Mouse (Mus musculus): ENCODE data around the gene Fancf. TPM values are rescaled to one million over a fixed set of nuclear protein-coding genes. Genes with fewer than 3 reads are reported as not detected.

Fancf gene
- polyA plus RNA-seq, 1 experiment from 2014 or later: 10.9 TPM

DNA sequence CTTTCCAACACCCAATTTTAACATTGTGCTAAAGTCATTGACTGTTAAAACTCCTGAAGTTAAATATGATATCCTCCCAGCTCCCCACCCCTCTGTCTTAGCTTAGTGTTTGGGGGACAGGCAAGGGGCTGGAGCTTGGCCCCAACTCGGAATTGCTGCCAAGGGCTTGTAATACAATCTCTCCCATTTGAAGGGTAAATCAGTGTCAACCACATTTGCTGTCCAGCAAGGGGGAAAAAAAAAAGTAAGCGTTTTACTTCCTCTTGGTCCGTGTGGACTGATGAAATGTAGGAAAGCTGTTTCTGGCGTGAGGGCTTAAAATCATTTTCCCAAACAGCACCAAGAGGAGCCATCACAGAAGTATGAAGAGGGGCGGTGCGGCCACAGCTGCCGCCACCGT, 16.7 kb upstream of the Fancf start:
- Histone ChIP-seq H3K27me3 (replicated peaks) (no peaks in the 10 kb centered on the region), H3K36me3 (no peaks in the 10 kb centered on the region), H3K27ac (peak overlapping the region; percentile 92), H3K9ac (no peak overlapping the region), H3K4me1 (no peaks in the 10 kb centered on the region), H3K4me2 (peak overlapping the region; percentile 90), H3K9me3 (no peaks in the 10 kb centered on the region), H3K4me3 (replicated peaks) (peak overlapping the region; percentile 50)
- no peak for ATAC-seq (ENCODE audit: insufficient read depth, low FRiP score, low read depth)
- WGBS: 4% methylated on average over 8 of the region's 8 CpGs

DNA sequence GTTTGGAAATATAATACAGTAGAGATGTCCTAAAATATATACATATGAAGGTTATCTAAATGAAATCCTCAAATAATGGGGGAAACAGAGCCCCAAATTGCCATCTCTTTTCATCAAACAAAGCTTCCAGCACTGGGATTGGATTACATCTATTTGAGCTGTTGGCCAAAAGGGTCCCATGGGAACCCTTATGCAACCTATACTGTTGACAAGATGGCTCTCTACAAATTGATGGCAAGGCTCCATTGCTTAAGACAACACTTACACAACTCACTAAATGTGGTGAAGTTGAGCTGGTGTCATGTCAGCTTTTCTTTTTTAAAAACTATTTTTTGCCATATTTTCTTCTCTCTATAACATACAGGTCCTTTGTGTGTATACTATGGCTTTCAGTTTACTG, 14.2 kb upstream of the Fancf start:
- Histone ChIP-seq H3K36me3 (no peaks in the 10 kb centered on the region), H3K27ac (no peak overlapping the region), H3K9me3 (no peaks in the 10 kb centered on the region), H3K27me3 (replicated peaks) (no peaks in the 10 kb centered on the region), H3K4me3 (replicated peaks) (no peak overlapping the region), H3K9ac (no peak overlapping the region), H3K4me1 (no peaks in the 10 kb centered on the region), H3K4me2 (no peak overlapping the region)
- ATAC-seq (ENCODE audit: insufficient read depth, low FRiP score, low read depth): no peak

DNA sequence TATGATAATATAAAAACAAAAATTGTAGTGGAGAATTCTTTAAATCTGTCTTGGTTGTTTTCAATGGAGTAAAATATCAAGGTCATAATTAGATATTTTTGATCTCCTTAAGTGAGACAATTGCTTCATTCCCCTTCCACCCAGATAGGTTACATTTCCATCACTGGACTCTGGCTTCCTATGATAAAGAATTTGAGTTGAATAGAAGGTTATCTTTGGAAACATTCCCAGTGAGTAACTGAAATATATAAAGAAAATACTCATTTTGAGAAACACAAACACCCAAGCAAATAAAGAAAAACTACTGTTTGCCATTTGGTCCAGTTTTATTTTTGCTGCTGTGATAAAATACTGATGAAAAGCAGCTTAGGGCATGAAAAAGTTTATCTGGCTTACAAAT, 10.5 kb upstream of the Fancf start:
- H3K27me3 ChIP-seq (replicated peaks): no peaks in the 10 kb centered on the region
- no peak for ATAC-seq (ENCODE audit: insufficient read depth, low FRiP score, low read depth)
- H3K4me1 ChIP-seq: no peaks in the 10 kb centered on the region
- no peaks in the 10 kb centered on the region for H3K9me3 ChIP-seq
- H3K27ac ChIP-seq: no peak overlapping the region
- no peak overlapping the region for H3K9ac ChIP-seq
- H3K36me3 ChIP-seq: no peaks in the 10 kb centered on the region
- H3K4me3 ChIP-seq (replicated peaks): no peak overlapping the region
- H3K4me2 ChIP-seq: no peak overlapping the region

DNA sequence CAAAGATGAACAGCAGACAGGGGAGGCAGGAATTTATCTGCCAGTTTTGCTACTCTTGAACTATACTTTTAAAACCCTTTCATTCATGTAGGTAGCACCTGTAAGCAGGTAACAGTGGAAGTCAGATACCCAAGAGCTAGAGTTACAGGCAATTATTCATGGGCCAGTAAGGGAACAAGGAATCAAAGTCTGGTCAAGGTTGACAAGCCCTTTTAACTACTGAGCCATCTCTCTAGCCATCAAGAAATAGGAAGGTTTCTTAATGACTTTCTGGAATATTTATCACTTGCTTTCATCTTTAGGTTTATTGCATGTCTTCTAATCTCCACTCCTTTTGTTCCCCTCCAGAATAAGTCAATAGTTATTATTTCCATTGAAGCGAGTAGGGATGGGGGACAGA, 10.0 kb upstream of the Fancf start:
- Histone ChIP-seq H3K4me2 (no peak overlapping the region), H3K9ac (no peak overlapping the region), H3K9me3 (no peaks in the 10 kb centered on the region), H3K27ac (no peak overlapping the region), H3K4me3 (replicated peaks) (no peak overlapping the region), H3K4me1 (no peaks in the 10 kb centered on the region), H3K36me3 (no peaks in the 10 kb centered on the region), H3K27me3 (replicated peaks) (no peaks in the 10 kb centered on the region)
- ATAC-seq (ENCODE audit: insufficient read depth, low FRiP score, low read depth): no peak
- WGBS: 78% methylated on average over 1 of the region's 1 CpGs

DNA sequence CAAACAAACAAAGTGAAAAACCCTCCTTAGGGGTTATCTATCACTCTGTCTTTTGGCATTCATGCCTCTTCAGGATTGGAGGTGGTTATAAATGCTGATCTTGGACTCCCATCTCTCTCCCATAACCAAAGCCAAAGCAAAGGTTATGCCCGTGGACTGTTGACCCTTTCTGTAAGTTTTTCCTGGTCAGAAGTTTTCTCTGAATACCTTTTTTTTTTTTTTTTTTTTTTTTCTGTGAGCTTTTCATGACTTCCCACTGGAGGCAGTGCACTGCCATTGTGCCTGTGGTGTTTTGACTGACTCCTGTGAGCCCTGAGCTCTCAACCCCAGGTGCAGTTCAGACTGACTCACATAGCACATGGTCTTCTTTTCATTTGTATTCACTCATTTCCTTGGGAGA, 5.9 kb upstream of the Fancf start:
- Histone ChIP-seq H3K27ac (no peak overlapping the region), H3K4me3 (replicated peaks) (no peak overlapping the region), H3K4me1 (peaks cover 2% of the 10 kb centered on the region; the same call in 1 of the 2 replicates), H3K9ac (no peak overlapping the region), H3K36me3 (no peaks in the 10 kb centered on the region), H3K27me3 (replicated peaks) (no peaks in the 10 kb centered on the region), H3K9me3 (no peaks in the 10 kb centered on the region), H3K4me2 (no peak overlapping the region)
- no peak for ATAC-seq (ENCODE audit: insufficient read depth, low FRiP score, low read depth)
- WGBS: 67% methylated on average over 1 of the region's 1 CpGs

DNA sequence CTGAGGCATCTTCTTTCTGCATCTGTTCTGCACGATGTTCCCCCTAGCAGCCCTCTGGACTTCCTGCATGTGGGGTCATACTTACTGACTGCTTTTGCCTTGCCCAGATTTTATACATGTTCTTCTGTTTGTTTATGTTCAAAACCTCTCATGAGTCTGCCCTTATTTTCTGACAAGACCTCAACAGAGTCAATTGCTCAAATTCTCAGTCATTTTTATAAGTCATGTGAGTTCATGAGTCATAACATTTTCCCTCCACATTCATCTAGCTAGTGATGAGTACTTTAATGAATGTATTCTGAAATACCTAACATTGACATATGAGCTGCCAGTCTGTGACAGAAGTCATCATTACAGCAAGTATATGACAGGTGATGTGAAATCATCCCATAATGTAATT, 3.3 kb upstream of the Fancf start:
- no peak for ATAC-seq (ENCODE audit: insufficient read depth, low FRiP score, low read depth)
- no peaks in the 10 kb centered on the region for H3K36me3 ChIP-seq
- H3K27me3 ChIP-seq (replicated peaks): no peaks in the 10 kb centered on the region
- no peaks in the 10 kb centered on the region for H3K9me3 ChIP-seq
- peaks cover 11% of the 10 kb centered on the region for H3K4me1 ChIP-seq
- H3K4me3 ChIP-seq (replicated peaks): no peak overlapping the region
- no peak overlapping the region for H3K9ac ChIP-seq
- H3K27ac ChIP-seq: no peak overlapping the region
- WGBS: 65% methylated on average over 1 of the region's 1 CpGs
- H3K4me2 ChIP-seq: no peak overlapping the region

DNA sequence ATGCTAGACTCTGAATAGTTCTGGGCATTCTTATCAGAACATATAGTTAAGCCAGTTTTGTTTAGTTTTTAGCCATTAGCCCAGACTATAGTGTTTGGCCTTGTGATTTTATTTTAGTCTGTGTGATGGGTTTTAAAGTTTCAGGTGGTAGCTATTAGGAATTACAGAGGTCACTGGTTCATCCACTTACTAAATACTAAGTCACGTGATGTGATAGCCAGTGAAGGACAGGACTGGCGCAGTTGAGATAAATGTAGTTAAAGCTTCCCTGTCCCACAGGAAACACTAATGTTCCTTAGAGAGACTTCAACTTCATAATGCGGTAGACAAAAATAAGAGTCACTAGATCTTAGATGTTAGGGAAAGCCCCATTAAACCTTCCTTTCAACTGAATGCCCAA, 775 bp upstream of the Fancf start:
- Histone ChIP-seq H3K27me3 (replicated peaks) (no peaks in the 10 kb centered on the region), H3K4me3 (replicated peaks) (peak overlapping the region; percentile 83), H3K4me1 (peaks cover 11% of the 10 kb centered on the region), H3K4me2 (peak overlapping the region; percentile 91), H3K36me3 (no peaks in the 10 kb centered on the region), H3K27ac (no peak overlapping the region), H3K9ac (no peak overlapping the region), H3K9me3 (no peaks in the 10 kb centered on the region)
- ATAC-seq (ENCODE audit: insufficient read depth, low FRiP score, low read depth): no peak
- WGBS: 51% methylated on average over 3 of the region's 3 CpGs

DNA sequence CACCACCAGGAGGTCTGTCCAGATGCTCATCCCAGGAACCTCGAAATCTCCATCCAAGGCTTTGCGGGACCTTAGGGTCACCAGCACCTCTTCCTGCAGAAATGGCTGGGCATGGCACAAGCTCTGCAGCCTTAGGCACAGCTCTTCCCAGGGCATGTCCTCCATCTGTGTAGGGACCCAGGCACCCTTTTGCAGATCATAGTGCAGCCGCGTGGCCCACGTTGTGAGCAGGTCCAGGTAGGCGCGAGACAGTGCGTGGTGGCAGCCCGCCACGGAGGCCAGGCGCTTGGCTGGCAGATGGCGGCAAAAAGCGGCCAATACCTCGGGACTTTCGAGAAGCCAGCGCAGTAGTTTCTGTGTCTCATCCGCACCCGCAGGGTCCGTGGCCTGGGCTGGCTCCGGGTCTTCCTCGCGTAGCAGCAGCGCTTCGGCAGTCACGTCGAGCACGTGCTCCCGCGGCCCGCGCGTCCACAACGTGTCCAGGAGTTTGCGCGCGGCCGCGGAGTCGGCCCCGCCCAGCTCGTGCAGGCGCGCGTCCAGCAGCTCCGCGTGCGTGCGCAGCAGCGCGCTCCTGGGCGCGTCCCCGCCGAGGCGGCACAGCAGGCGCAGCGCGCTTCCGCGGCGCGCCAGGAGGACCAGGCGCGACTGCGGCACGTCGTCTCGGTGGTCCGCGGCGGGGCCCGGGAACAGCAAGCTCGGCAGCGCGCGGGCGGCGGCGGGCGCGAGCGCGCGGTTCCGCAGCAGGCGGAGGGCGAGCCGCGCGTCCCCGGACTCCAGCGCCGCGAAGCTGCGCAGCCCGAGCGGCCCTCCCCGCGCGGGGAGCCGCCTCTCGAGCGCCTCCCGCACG, 594 bp downstream of the Fancf start, which contains the start of gene Gas2:
Gene Gas2, plus strand, starts transcription at position 766 of the 847 bp plus-strand sequence.
- Histone ChIP-seq H3K4me3 (replicated peaks) (peak within 1 kb of the TSS; percentile 83), H3K27ac (peak within 1 kb of the TSS; percentile 98), H3K27me3 (replicated peaks) (no peaks in the 10 kb centered on the region), H3K9ac (peak within 1 kb of the TSS; percentile 83), H3K4me2 (peak within 1 kb of the TSS; percentile 91), H3K4me1 (peaks cover 11% of the 10 kb centered on the region), H3K36me3 (no peaks in the 10 kb centered on the region), H3K9me3 (no peaks in the 10 kb centered on the region)
- ATAC-seq (ENCODE audit: insufficient read depth, low FRiP score, low read depth): peak; percentile 83
- 7% methylated on average over 102 of the region's 105 CpGs for WGBS

DNA sequence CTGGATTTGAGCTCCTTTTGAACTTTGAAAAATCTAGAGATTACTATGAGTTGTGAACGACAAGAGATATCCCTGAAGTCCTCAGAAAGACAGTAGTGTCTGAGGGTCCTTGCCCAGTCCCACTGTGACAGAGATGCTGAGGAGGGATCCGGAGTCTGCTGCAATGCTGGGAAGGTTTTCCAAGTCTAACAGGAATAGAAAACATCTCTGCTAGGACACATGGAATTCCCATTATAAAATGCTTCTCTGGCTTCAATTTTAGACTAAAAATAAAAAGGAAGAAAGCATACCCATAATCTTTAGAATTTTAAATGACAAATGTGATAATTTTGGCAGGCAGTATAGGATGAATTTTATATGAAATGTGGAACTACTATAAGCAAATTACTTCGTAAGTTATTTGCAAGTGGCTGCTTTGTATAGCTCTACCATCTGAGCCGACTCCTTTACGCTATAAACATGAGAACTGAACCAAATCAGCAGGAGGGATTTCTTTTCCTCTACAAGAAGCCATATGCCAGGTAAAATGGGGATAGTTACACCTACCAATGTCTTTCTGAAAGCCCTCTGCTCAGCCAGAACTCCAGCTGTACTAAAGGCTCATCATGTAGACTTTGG, 10.1 kb downstream of the Fancf start:
- H3K9me3 ChIP-seq: no peaks in the 10 kb centered on the region
- no peak overlapping the region for H3K9ac ChIP-seq
- 87% methylated on average over 5 of the region's 5 CpGs for WGBS
- H3K27me3 ChIP-seq (replicated peaks): no peaks in the 10 kb centered on the region
- no peaks in the 10 kb centered on the region for H3K36me3 ChIP-seq
- H3K27ac ChIP-seq: no peak overlapping the region
- no peak overlapping the region for H3K4me2 ChIP-seq
- ATAC-seq (ENCODE audit: insufficient read depth, low FRiP score, low read depth): no peak
- H3K4me3 ChIP-seq (replicated peaks): no peak overlapping the region
- no peaks in the 10 kb centered on the region for H3K4me1 ChIP-seq

DNA sequence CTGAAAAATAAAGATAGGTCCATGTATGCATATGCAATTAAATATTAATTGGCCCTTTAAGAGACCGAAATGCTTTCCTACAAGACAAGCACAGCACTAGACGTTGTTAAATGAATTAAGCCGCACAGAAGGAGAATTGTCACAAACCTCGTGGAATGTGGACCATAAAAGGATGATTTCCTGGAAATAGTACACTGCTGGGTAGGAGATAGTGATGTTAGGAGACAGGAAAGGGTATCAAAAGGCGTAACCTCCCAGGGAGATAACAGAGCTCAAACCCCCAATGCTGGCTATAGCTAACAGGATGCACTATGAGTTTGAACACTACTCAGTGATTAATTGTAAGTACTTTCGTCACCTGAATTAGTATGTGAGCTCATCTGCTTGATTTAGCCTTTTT, 11.2 kb downstream of the Fancf start:
- WGBS: 81% methylated on average over 6 of the region's 6 CpGs
- no peak overlapping the region for H3K9ac ChIP-seq
- no peak overlapping the region for H3K4me3 ChIP-seq (replicated peaks)
- H3K4me1 ChIP-seq: no peaks in the 10 kb centered on the region
- no peaks in the 10 kb centered on the region for H3K27me3 ChIP-seq (replicated peaks)
- H3K36me3 ChIP-seq: no peaks in the 10 kb centered on the region
- H3K4me2 ChIP-seq: no peak overlapping the region
- ATAC-seq (ENCODE audit: insufficient read depth, low FRiP score, low read depth): no peak
- no peak overlapping the region for H3K27ac ChIP-seq
- no peaks in the 10 kb centered on the region for H3K9me3 ChIP-seq

DNA sequence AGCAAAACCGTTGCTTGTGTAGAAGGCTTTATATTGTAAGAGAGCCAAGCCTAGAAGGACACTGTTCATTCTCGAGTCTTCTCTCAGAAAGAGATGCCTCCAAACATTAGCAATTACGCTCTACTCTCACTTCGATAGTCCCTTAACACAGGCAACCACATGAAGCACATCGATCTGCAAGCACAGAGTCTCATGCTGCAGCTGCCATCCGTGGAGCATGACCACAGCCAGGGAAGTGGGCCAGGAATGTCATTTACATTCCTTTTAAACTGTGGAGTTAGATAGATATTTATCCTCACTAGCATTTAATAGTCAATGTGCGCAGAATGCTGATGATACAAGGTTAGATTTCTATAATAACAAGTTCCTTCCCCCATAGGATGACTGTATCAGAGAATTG, 21.6 kb downstream of the Fancf start:
- no peaks in the 10 kb centered on the region for H3K27me3 ChIP-seq (replicated peaks)
- no peaks in the 10 kb centered on the region for H3K36me3 ChIP-seq
- H3K27ac ChIP-seq: no peak overlapping the region
- no peak overlapping the region for H3K4me3 ChIP-seq (replicated peaks)
- no peak overlapping the region for H3K4me2 ChIP-seq
- H3K9ac ChIP-seq: no peak overlapping the region
- H3K9me3 ChIP-seq: no peaks in the 10 kb centered on the region
- whole genome bisulfite sequencing: 60% methylated on average over 7 of the region's 7 CpGs
- ATAC-seq (ENCODE audit: insufficient read depth, low FRiP score, low read depth): no peak
- no peaks in the 10 kb centered on the region for H3K4me1 ChIP-seq

DNA sequence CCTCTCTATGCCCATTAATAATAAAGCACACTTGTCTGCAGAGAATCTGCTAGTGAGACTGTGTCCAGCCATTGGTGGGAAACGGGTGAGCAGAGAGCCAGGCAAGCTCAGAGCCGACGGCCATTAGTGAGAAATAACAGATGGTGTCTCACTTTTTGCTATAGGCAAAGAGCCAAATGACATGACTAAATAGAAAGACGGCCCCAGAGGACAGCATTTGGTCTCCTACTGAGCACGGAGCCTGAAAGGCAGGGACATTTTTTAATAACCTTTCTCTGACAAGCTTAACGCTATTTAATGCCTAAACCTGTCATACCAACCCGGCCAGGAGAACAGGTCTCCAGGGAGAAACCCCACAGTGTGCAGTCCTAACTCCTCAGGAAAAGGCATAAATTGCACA, 30.1 kb downstream of the Fancf start:
- Histone ChIP-seq H3K27ac (no peak overlapping the region), H3K4me1 (no peaks in the 10 kb centered on the region), H3K27me3 (replicated peaks) (no peaks in the 10 kb centered on the region), H3K4me3 (replicated peaks) (no peak overlapping the region), H3K36me3 (no peaks in the 10 kb centered on the region), H3K4me2 (no peak overlapping the region), H3K9me3 (no peaks in the 10 kb centered on the region), H3K9ac (no peak overlapping the region)
- 25% methylated on average over 7 of the region's 7 CpGs for WGBS
- ATAC-seq (ENCODE audit: insufficient read depth, low FRiP score, low read depth): peak; percentile 27; the same call in 1 of the 2 replicates
